Mouse (Mus musculus) layer of hippocampus, postnatal 14 days (tissue): Measurements from ENCODE around the gene Acadl. TPM values are rescaled to one million over a fixed set of nuclear protein-coding genes. Genes with fewer than 3 reads are reported as not detected.

Source experiments
- DNase-seq, 2 experiments: peaks; one replicate each; pipeline ENCODE4 v3.0.0; 2021 to 2022; ENCODE audit warnings: low spot score in 2 of 2, mixed read lengths in 1 of 2
- total RNA-seq, 2 experiments: library from RNA; stranded (reverse); gene quantifications; 2 replicates each; pipeline ENCODE4 v1.2.3; 2021

The Acadl gene
- total RNA-seq, 2 experiments from 2014 or later: 33.7 to 34.2 TPM

GRCm38 (mm10) chr1:66839755-66840438, 23.2 kb downstream of the Acadl start:
- DNase-seq: no peak

- DNase-seq: no peak
Observed at GRCm38 (mm10) chr1:66839135-66839534, 23.9 kb downstream of the Acadl start.

GRCm38 (mm10) chr1:66838184-66839042, 24.7 kb downstream of the Acadl start:
- DNase-seq: peak; percentile 52 to 80

GRCm38 (mm10) chr1:66837207-66837606, 25.9 kb downstream of the Acadl start:
- no peak for DNase-seq

- no peak for DNase-seq
Observed at GRCm38 (mm10) chr1:66832636-66833165, 30.4 kb downstream of the Acadl start.

- no peak for DNase-seq
Observed at GRCm38 (mm10) chr1:66831824-66832600, 31.1 kb downstream of the Acadl start.

GRCm38 (mm10) chr1:66829400-66830080, 33.5 kb downstream of the Acadl start:
- DNase-seq: no peak

GRCm38 (mm10) chr1:66821966-66822365, 41.1 kb downstream of the Acadl start:
- no peak for DNase-seq

- no peak for DNase-seq
Observed at GRCm38 (mm10) chr1:66820241-66820640, 42.8 kb downstream of the Acadl start.

- no peak for DNase-seq
Observed at GRCm38 (mm10) chr1:66817865-66818315, 45.2 kb downstream of the Acadl start.

GRCm38 (mm10) chr1:66817453-66817839, 45.6 kb downstream of the Acadl start, which contains the start of gene Kansl1l:
TSS of gene Kansl1l (minus strand) at chr1:66817562.
- peak; percentile 88 to 95 for DNase-seq

- DNase-seq: peak; percentile 96 to 98
Observed at GRCm38 (mm10) chr1:66816837-66817452, 46.1 kb downstream of the Acadl start.

GRCm38 (mm10) chr1:66815941-66816777, 46.9 kb downstream of the Acadl start:
- DNase-seq: peak; percentile 69 to 85

GRCm38 (mm10) chr1:66814756-66815155, 48.3 kb downstream of the Acadl start:
- no peak for DNase-seq

- DNase-seq: no peak
Observed at GRCm38 (mm10) chr1:66813191-66813590, 49.9 kb downstream of the Acadl start.

GRCm38 (mm10) chr1:66806821-66807220, 56.3 kb downstream of the Acadl start:
- DNase-seq: no peak

- DNase-seq: no peak
Observed at GRCm38 (mm10) chr1:66805408-66805807, 57.7 kb downstream of the Acadl start.

GRCm38 (mm10) chr1:66804710-66805109, 58.4 kb downstream of the Acadl start:
- DNase-seq: no peak

- DNase-seq: no peak
Observed at GRCm38 (mm10) chr1:66797962-66798361, 65.1 kb downstream of the Acadl start.
